Mouse (Mus musculus) ovary, postnatal 36 days (tissue): ENCODE measurements around the gene Cbwd1.
A peak's percentile ranks its signal among the peaks of the same experiment; 100 is the strongest.
"Not testable (repeated sequence)": the region's sequence is repeated elsewhere in the genome, so short reads cannot be mapped to it uniquely, and the experiment has no call there.

Source experiments
- DNase-seq: peaks from one replicate; pipeline ENCODE4 v3.0.0; 2022; ENCODE audit warnings: low spot score, mixed read lengths

Cbwd1 gene

DNA sequence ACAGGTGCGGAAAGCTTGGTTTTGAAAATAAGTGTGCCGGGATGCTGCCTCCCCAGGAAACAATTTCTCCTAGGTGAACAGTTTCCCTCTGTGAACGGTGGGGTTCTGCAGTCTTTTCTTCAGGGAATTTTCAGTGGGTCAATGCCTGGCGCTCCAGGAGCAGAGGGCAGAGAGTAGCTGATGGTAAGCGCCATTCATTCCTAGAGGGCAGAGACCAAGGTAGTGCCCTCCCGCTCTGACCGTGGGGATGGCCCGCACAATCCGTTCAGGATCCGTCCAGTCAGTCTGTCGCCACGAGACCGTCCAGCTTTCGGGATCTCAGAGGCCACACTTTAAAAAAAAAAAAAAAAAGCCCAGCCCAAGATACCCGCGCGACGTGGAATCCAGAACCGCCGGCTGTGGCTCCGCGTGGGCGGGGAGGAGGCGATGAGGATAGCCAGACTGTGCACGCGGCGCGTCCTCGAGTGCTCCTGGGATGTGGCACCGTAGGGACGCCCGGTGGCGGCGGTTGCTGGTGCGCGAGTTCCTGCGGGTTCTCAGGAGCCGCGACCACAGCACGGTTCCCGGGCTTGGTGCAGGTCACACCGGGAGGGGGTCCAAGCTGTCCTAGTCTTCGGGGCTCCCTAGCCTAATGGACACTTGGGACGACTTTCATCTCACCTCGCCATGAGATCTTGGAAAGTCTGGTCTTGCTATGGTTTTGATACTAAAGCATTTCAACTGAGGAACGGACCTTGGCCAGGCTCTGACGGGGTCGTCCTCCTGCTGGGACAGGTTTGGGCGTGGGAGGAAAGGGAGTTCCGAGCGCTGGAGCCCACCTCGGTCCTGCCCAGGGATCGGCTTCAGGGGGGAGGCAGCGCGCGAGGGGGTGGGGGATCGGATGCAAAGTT lies 64.2 kb downstream of the Cbwd1 start:
- DNase-seq, result no peak

DNA sequence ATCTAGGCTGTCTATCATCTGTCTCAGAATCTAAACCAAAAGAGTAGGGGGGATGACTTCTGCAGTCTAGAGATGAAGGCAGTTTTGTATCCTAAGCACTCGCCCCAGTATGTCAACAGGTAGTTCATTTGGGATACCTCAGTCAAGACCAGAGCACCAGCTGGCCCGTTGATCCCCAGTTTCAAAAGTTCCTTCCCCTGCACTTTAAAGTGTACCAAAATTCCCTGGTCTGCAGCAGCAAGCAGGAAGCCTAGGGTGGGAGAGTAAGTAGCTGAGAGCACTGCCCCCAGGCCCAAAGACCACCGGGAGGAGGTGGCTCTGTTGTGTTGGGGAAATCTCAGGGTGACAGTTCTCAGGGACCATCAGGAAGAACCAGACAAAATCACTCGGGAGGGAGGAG lies 64.9 kb downstream of the Cbwd1 start:
- no peak for DNase-seq

- DNase-seq, result no peak
Measured at GRCm38 (mm10) chr19:24886888-24887287, 74.5 kb downstream of the Cbwd1 start.

DNA sequence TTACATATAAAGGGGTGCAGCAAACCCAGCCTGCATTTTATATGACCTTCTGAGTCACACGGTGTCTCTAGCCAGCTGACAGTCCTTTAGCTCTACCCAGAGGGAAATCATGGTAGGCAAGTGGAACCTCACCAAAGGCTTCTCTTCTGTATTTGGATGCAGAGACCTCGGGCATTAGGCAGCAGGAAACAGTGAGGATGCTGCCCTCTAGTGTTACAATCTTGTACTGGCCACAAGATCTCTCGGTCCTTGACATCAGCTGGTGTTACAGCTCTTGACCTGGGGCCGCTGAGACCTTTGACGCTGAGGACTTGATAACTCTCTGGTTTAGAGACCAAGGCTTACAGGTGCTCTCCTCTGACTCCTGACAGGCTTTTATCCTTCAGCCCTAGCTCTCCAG lies 75.9 kb downstream of the Cbwd1 start:
- DNase-seq, result peak; percentile 16

DNA sequence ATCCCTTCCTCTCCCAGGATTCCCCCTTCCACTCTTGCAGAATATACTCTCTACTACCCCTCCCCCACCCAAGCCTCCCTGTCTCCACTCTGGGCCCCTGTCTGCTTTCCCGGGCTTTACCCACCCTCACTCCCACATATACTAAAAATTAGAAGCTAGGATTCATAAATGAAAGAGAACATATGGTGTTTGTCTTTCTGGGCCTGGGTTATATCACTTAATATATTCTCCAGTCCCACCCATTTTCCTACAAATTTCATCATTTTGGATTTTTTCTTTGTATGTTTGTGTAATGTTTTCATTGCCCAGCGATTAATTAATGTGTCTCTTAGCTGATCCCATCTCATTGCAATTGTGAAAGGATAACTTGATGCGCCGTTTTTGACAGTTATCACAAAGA lies 80.2 kb downstream of the Cbwd1 start:
- no peak for DNase-seq

GRCm38 (mm10) chr19:24875129-24875870 lies 86.1 kb downstream of the Cbwd1 start, which contains the start of gene Gm10053:
Gm10053 (plus strand) TSS chr19:24875686.
- DNase-seq, result not testable (repeated sequence)

DNA sequence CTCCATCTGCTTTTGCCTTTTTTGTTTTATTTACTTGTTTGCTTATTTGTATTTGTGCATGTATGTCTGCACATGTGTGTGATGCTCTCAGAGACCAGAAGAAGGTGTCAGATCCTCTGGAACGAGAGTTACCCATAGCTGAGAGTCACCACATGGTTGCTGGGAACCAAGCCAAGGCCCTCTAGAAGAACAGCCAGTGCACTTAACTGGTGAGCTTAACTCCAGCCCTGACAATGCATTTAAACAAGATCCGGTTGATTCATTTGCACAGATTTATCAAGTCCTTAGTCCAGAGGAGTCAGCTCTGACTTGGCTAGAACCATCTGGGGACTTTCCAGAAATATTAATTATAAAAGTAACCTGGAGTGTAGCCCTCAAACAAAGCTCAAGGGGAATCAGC lies 87.5 kb downstream of the Cbwd1 start:
- no peak for DNase-seq

DNA sequence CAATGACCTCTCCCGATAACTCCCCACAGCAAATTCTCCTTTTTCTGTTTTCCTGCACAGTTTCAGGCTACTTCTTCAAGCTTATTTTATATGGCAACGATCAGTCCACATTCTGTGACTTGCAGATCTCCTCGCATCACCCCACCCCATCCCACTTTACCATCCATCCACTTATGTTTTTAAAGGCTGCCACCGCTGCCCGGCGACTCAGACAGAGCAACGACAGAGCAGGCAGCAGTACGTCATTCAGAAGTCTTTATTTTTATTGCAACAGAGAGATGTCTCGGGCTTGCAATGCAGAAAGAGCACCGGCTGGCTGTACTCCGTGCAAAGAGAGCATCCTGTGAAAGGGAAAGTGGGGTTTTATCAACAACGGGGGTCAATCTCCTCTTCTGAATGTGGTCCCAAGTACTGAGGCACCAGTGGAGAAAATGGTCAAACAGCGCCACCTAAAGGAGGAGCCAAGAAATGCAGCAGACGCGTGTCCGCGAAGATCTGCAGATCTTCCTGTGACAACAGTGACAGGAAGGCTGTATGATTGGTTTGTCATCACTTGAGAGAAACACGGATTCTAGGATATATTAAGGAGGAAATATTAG lies 90.3 kb downstream of the Cbwd1 start:
- peak; percentile 59 for DNase-seq
